Mouse (Mus musculus) heart, adult 2 months (tissue): ENCODE data around the gene Gfod1.

ENCODE experiments used
- CTCF ChIP-seq: fragments of 200-600 bp; IDR thresholded peaks from 2 replicates; pipeline ENCODE4 v1.8.1; 2022; ENCODE audit warnings: antibody characterized with exemption, mild to moderate bottlenecking, moderate library complexity
- EP300 ChIP-seq: fragments of 200-500 bp; IDR thresholded peaks from 2 replicates; pipeline ENCODE4 v1.6.1; 2011; ENCODE audit warnings: low read depth, low read length, control low read depth; ENCODE audit not compliant: insufficient read depth
- POLR2A ChIP-seq: fragments of 200-500 bp; IDR thresholded peaks from 2 replicates; pipeline ENCODE4 v1.6.1; 2011; ENCODE audit warnings: mild to moderate bottlenecking, low read depth, low read length, control low read depth; ENCODE audit not compliant: insufficient read depth

DNA sequence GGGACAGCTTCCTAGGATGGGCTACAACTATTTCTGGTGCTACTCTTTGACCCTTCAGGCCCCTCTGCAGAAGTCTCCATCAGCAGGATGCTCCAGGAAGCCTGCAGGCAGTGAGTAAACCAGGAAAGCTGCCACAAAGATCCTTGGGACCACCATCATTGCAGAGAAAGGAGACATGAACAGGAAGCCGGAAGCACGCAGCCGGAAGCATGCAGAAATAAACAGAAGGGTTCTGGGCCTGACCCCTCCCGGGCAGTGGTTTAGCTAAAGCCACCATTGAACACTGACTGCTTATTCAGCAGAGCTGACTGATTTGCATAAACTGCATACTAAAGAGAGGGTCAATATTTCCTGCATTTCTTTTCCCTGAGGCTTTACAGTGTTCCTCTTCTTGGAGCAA lies 34.7 kb upstream of the Gfod1 start:
- no peak for TF ChIP-seq POLR2A
- TF ChIP-seq CTCF: no peak
- TF ChIP-seq EP300: no peak
